Mouse (Mus musculus) cortical plate, adult 2 months (tissue): Measurements from ENCODE around the gene Rbp4. TPM values are rescaled to one million over a fixed set of nuclear protein-coding genes. Genes with fewer than 3 reads are reported as not detected.

Source experiments
- H3K27ac ChIP-seq: fragments of 200-500 bp; 2 replicates; pipeline ENCODE4 v1.5.1; 2012; ENCODE audit warnings: low read length, control low read depth, inconsistent platforms; ENCODE audit not compliant: insufficient read depth
- H3K4me1 ChIP-seq: fragments of 200-500 bp; 2 replicates; pipeline ENCODE4 v1.6.1; 2011; ENCODE audit warnings: low read length; ENCODE audit not compliant: control insufficient read depth, insufficient read depth
- H3K4me3 ChIP-seq: fragments of 200-500 bp; 2 replicates; pipeline ENCODE4 v1.5.1; 2011; ENCODE audit warnings: mild to moderate bottlenecking, low read length, control low read depth; ENCODE audit not compliant: insufficient read depth
- CTCF ChIP-seq: fragments of 200-500 bp; IDR thresholded peaks from 2 replicates; pipeline ENCODE4 v1.5.1; 2011; ENCODE audit warnings: mild to moderate bottlenecking, control low read depth, low read length; ENCODE audit not compliant: insufficient read depth; ENCODE audit errors: extremely low read depth
- POLR2A ChIP-seq: fragments of 200-500 bp; IDR thresholded peaks from 2 replicates; pipeline ENCODE4 v1.6.1; 2011; ENCODE audit warnings: mild to moderate bottlenecking, low read length, control low read depth; ENCODE audit not compliant: insufficient read depth; ENCODE audit errors: extremely low read depth
- polyA plus RNA-seq: library from polyadenylated mRNA; depleted of rRNA; stranded (reverse); fragments of >200 nt; gene quantifications from 2 replicates; pipeline ENCODE4 v1.2.3, GENCODE M21; 2012; rRNA removed

Gene Rbp4
- polyA plus RNA-seq, 1 experiment, result 33.6 TPM

GRCm38 (mm10) chr19:38076251-38076650 is 48.8 kb downstream of the Rbp4 start:
- TF ChIP-seq CTCF (peak; percentile 25; the same call in 1 of the 2 replicates), POLR2A (no peak)
- Histone ChIP-seq H3K4me1 (no peaks in the 10 kb centered on the region), H3K27ac (no peak overlapping the region), H3K4me3 (no peak overlapping the region)

GRCm38 (mm10) chr19:38075051-38075450 is 50.0 kb downstream of the Rbp4 start:
- H3K27ac ChIP-seq, result no peak overlapping the region
- no peak overlapping the region for H3K4me3 ChIP-seq
- no peaks in the 10 kb centered on the region for H3K4me1 ChIP-seq
- no peak for TF ChIP-seq CTCF
- no peak for TF ChIP-seq POLR2A

DNA sequence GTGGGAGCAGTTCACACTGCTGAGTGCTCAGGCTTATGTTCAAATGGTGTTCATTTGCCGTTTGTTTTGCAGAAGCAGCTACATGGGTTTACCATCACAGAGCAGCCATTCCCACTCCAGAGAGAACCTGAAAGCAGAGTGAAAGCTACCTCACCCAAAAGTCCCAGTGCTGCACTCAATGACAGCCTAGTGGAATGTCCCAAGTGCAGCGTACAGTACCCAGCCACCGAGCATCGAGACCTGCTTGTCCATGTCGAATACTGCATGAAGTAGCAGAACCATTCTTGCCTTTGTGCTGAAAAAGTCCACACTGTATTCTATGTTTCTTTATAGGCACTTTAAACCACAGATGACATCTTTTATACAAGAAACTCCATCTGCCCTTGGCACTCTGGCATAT is 51.9 kb downstream of the Rbp4 start:
- no peak overlapping the region for H3K27ac ChIP-seq
- no peak overlapping the region for H3K4me3 ChIP-seq
- TF ChIP-seq POLR2A (no peak), CTCF (no peak)
- H3K4me1 ChIP-seq, result no peaks in the 10 kb centered on the region

Other genes with a start within 250 kb of the Rbp4 start
- 4.3 and 4.8 TPM in 2 replicates for gene Myof, start 81.7 kb downstream of the Rbp4 start, polyA plus RNA-seq
- 0.44 and 0.79 TPM in 2 replicates for gene Cep55, start 70.3 kb downstream of the Rbp4 start, polyA plus RNA-seq
- gene Ffar4, start 28.2 kb downstream of the Rbp4 start, polyA plus RNA-seq, result 0.11 TPM in 1 of 2 replicates, not detected in the other
- 0.21 and 0.34 TPM in 2 replicates for gene Pde6c, start 7.5 kb upstream of the Rbp4 start, polyA plus RNA-seq
- 21.4 and 24.9 TPM in 2 replicates for gene Fra10ac1, start 98.9 kb upstream of the Rbp4 start, polyA plus RNA-seq
- 80.9 and 90.5 TPM in 2 replicates for gene Lgi1, start 139.3 kb upstream of the Rbp4 start, polyA plus RNA-seq